Mouse (Mus musculus): ENCODE measurements around the gene Neurl1a. TPM values are rescaled to one million over a fixed set of nuclear protein-coding genes. Genes with fewer than 3 reads are reported as not detected.

Gene Neurl1a
- polyA plus RNA-seq, 1 experiment from 2014 or later: 4.6 TPM

DNA sequence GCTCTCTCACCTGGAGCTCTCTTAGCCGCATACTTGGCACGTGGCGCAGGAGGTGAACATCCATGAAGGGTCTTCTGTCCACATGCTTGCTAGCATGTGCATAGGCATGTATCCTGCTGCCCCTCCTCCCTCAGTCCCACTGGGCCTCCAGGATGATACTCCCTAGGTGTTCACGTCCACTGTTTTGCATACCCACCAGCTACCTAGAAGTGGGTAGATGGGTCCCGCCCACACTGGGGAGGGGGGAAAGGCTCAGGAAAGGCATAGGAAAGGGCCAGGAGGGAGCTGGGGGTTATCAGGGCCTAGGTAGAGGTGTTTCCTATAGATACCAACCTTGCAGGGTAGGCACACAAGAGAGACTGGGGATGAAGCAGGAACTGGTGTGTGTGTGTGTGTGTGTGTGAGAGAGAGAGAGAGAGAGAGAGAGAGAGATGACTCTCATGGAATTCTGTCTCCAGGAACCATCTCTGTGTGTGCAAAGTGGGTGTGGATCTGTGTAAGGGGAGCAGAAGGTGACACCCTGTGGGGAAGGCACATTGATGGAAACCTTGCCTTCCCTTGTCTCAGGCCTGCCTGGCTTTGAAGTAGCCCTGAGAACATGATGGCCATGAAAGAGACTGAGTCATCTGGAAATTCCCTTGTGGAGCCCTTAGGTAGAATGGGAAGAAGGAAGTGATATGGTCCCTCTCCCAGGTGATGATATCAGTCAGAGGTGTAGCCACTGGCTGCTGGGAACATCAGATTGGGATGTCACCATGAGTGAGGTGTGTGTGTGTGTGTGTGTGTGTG, 53.7 kb downstream of the Neurl1a start:
- no peak for ATAC-seq (ENCODE audit: low FRiP score)
- WGBS: 88% methylated on average over 5 of the region's 5 CpGs
- no peaks in the 10 kb centered on the region for H3K27me3 ChIP-seq
- no peaks in the 10 kb centered on the region for H3K36me3 ChIP-seq (replicated peaks)
- no peaks in the 10 kb centered on the region for H3K9me3 ChIP-seq
- H3K9ac ChIP-seq: no peak overlapping the region
- no peak overlapping the region for H3K4me2 ChIP-seq
- H3K27ac ChIP-seq: no peak overlapping the region
- peaks cover 14% of the 10 kb centered on the region for H3K4me1 ChIP-seq
- H3K4me3 ChIP-seq (replicated peaks): no peak overlapping the region

- Histone ChIP-seq H3K27ac (no peak overlapping the region), H3K4me1 (peaks cover 14% of the 10 kb centered on the region), H3K27me3 (no peaks in the 10 kb centered on the region), H3K36me3 (replicated peaks) (no peaks in the 10 kb centered on the region), H3K9me3 (no peaks in the 10 kb centered on the region), H3K9ac (no peak overlapping the region), H3K4me3 (replicated peaks) (no peak overlapping the region), H3K4me2 (no peak overlapping the region)
- 93% methylated on average over 3 of the region's 3 CpGs for WGBS
- ATAC-seq (ENCODE audit: low FRiP score): no peak
Observed at GRCm38 (mm10) chr19:47233087-47233486, 54.5 kb downstream of the Neurl1a start.

DNA sequence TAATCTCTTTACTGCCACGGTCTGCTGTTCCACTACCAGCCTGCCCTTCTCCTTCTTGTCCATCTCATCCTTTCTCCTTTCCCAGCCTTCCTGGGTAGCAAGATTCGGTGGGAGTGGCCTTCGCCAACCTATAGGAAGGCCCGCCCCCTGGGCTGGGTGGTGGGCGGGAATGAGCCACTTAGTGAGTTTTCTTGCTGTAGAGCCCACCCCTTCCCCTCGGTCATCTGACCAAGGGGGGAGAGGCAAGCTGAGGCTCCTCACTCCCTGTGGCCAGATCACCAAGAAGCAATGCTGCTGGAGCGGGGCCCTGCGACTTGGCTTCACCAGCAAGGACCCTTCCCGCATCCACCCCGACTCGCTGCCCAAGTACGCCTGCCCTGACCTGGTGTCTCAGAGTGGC, 61.5 kb downstream of the Neurl1a start:
- Histone ChIP-seq H3K4me1 (peaks cover 3% of the 10 kb centered on the region; the same call in 1 of the 2 replicates), H3K4me3 (replicated peaks) (peak overlapping the region; percentile 27), H3K27me3 (peaks cover 3% of the 10 kb centered on the region; the same call in 1 of the 2 replicates), H3K9ac (no peak overlapping the region), H3K9me3 (no peaks in the 10 kb centered on the region), H3K4me2 (peak overlapping the region; percentile 42), H3K36me3 (replicated peaks) (no peaks in the 10 kb centered on the region), H3K27ac (no peak overlapping the region)
- ATAC-seq (ENCODE audit: low FRiP score): peak; percentile 72; the same call in 1 of the 2 replicates
- WGBS: 35% methylated on average over 12 of the region's 12 CpGs

DNA sequence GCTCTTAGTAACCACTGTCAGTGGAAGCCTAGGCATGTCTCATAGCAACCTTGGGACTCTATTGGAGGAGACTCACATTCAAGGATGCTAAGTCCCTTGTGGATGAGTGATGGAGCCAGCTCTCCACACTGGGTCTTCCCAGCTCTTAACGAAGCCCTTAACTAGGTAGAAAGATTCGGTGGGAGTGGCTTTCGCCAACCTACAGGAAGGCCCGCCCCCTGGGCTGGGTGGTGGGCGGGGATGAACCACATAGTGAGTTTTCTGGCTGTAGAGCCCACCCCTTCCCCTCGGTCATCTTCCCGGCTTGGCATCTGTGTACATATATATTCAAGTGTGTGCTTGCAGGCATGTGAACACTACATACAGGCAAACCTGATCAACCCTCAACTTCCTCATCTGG, 62.3 kb downstream of the Neurl1a start:
- Histone ChIP-seq H3K27ac (no peak overlapping the region), H3K36me3 (replicated peaks) (no peaks in the 10 kb centered on the region), H3K9me3 (no peaks in the 10 kb centered on the region), H3K4me3 (replicated peaks) (no peak overlapping the region), H3K4me2 (peak overlapping the region; percentile 42; the same call in 1 of the 2 replicates), H3K27me3 (peaks cover 3% of the 10 kb centered on the region; the same call in 1 of the 2 replicates), H3K9ac (no peak overlapping the region), H3K4me1 (peaks cover 3% of the 10 kb centered on the region; the same call in 1 of the 2 replicates)
- ATAC-seq (ENCODE audit: low FRiP score): no peak
- WGBS: 72% methylated on average over 7 of the region's 7 CpGs

DNA sequence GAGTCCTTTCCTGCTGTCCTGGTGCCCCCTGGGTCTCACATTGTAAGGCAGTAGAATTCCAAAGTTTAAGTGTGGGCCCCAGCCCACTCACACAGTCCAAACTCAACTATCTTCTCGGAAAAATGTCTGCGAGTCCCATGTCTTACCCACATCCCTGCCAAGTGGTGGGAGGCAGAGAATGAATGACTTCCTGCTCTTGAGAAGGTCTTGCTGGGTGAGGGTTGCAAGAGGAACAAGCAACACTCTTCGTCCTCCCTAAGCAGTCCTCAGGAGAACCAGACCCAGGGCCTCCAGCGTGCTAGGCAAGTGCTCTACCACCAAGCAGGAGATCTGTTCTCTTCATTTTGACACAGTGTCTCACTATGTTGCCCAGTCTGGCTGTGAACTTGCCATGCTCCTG, 63.6 kb downstream of the Neurl1a start:
- Histone ChIP-seq H3K4me3 (replicated peaks) (no peak overlapping the region), H3K4me1 (peaks cover 3% of the 10 kb centered on the region; the same call in 1 of the 2 replicates), H3K9ac (no peak overlapping the region), H3K9me3 (no peaks in the 10 kb centered on the region), H3K27ac (no peak overlapping the region), H3K27me3 (peaks cover 3% of the 10 kb centered on the region; the same call in 1 of the 2 replicates), H3K4me2 (no peak overlapping the region), H3K36me3 (replicated peaks) (no peaks in the 10 kb centered on the region)
- ATAC-seq (ENCODE audit: low FRiP score): no peak
- WGBS: 90% methylated on average over 4 of the region's 4 CpGs

GRCm38 (mm10) chr19:47245512-47245911, 66.9 kb downstream of the Neurl1a start:
- WGBS: 84% methylated on average over 8 of the region's 8 CpGs
- Histone ChIP-seq H3K4me1 (no peaks in the 10 kb centered on the region), H3K4me2 (no peak overlapping the region), H3K27ac (no peak overlapping the region), H3K9ac (no peak overlapping the region), H3K9me3 (no peaks in the 10 kb centered on the region), H3K4me3 (replicated peaks) (no peak overlapping the region), H3K36me3 (replicated peaks) (no peaks in the 10 kb centered on the region), H3K27me3 (no peaks in the 10 kb centered on the region)
- no peak for ATAC-seq (ENCODE audit: low FRiP score)

- Histone ChIP-seq H3K4me1 (peaks cover 5% of the 10 kb centered on the region; the same call in 1 of the 2 replicates), H3K9me3 (no peaks in the 10 kb centered on the region), H3K9ac (no peak overlapping the region), H3K27ac (no peak overlapping the region), H3K4me3 (replicated peaks) (no peak overlapping the region), H3K27me3 (peaks cover 17% of the 10 kb centered on the region), H3K4me2 (no peak overlapping the region), H3K36me3 (replicated peaks) (no peaks in the 10 kb centered on the region)
- ATAC-seq (ENCODE audit: low FRiP score): no peak
- 84% methylated on average over 11 of the region's 11 CpGs for WGBS
Observed at GRCm38 (mm10) chr19:47247791-47248190, 69.2 kb downstream of the Neurl1a start.

DNA sequence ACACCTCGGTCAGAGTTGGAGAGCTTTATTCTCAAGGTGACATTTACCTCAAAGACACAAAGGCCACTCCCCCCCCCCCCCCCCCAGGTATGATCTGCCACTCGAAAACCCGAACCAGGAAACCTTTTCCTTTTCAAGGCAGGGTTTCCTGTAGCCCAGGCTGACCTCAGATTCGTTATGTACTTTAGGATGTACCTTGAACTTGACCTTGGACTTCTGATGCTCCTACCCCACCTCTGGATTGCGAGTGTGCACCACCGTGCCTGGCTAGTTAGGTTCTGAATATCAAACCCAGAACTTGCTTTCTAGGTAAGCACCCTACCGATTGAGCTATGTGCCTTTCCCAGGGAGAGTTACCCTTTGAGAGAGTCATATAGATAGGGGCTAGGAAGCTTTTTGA, 69.7 kb downstream of the Neurl1a start:
- no peak for ATAC-seq (ENCODE audit: low FRiP score)
- Histone ChIP-seq H3K4me1 (peaks cover 10% of the 10 kb centered on the region), H3K9me3 (no peaks in the 10 kb centered on the region), H3K27ac (no peak overlapping the region), H3K9ac (no peak overlapping the region), H3K36me3 (replicated peaks) (no peaks in the 10 kb centered on the region), H3K4me2 (no peak overlapping the region), H3K27me3 (peaks cover 22% of the 10 kb centered on the region), H3K4me3 (replicated peaks) (no peak overlapping the region)
- WGBS: 80% methylated on average over 7 of the region's 7 CpGs

- no peaks in the 10 kb centered on the region for H3K36me3 ChIP-seq (replicated peaks)
- ATAC-seq (ENCODE audit: low FRiP score): no peak
- H3K4me1 ChIP-seq: peaks cover 13% of the 10 kb centered on the region
- 76% methylated on average over 16 of the region's 16 CpGs for WGBS
- no peak overlapping the region for H3K4me3 ChIP-seq (replicated peaks)
- H3K9me3 ChIP-seq: no peaks in the 10 kb centered on the region
- no peak overlapping the region for H3K4me2 ChIP-seq
- peaks cover 29% of the 10 kb centered on the region for H3K27me3 ChIP-seq
- H3K9ac ChIP-seq: no peak overlapping the region
- H3K27ac ChIP-seq: no peak overlapping the region
Observed at GRCm38 (mm10) chr19:47248906-47249568, 70.4 kb downstream of the Neurl1a start.

DNA sequence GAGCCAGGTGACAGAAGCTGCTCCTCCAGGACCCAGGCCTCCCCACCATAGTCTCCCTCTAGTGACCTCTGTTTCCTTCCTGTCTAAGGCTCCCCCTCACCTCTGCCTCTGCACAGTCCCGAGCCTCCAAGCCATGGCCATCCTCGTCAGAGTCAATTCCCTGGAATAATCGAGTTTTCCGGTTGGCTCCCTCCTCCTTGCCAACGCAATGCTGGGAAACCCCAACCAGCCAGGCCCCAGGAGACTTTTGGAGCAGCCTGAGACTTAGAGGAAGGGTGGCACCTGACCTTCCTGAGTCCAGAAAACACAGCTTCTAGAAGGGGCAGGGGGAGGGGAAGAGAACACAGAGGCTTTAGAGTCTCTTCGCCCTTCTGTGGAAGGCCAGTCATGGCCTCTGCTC, 72.3 kb downstream of the Neurl1a start:
- Histone ChIP-seq H3K4me2 (no peak overlapping the region), H3K27me3 (peaks cover 48% of the 10 kb centered on the region), H3K9ac (no peak overlapping the region), H3K36me3 (replicated peaks) (no peaks in the 10 kb centered on the region), H3K4me1 (peaks cover 13% of the 10 kb centered on the region), H3K9me3 (no peaks in the 10 kb centered on the region), H3K4me3 (replicated peaks) (no peak overlapping the region), H3K27ac (no peak overlapping the region)
- no peak for ATAC-seq (ENCODE audit: low FRiP score)
- WGBS: 33% methylated on average over 6 of the region's 6 CpGs

DNA sequence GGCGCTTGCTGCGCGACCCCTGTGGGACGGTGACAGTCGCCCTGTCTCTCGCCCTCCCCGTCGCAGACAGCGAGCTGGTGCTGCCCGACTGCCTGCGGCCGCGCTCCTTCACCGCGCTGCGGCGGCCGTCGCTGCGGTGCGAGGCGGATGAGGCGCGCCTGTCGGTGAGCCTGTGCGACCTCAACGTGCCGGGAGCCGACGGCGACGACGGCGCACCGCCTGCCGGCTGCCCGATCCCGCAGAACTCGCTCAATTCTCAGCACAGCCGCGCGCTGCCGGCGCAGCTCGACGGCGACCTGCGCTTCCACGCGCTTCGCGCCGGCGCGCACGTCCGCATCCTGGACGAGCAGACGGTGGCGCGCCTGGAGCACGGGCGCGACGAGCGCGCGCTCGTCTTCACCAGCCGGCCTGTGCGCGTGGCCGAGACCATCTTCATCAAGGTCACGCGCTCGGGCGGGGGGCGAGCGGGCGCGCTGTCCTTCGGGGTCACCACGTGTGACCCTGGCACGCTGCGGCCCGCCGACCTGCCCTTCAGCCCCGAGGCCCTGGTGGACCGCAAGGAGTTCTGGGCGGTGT, 74.5 kb downstream of the Neurl1a start:
- ATAC-seq (ENCODE audit: low FRiP score): peak; percentile 53; the same call in 1 of the 2 replicates
- WGBS: 7% methylated on average over 85 of the region's 90 CpGs
- no peak overlapping the region for H3K9ac ChIP-seq
- no peaks in the 10 kb centered on the region for H3K36me3 ChIP-seq (replicated peaks)
- no peak overlapping the region for H3K27ac ChIP-seq
- H3K27me3 ChIP-seq: peaks cover 53% of the 10 kb centered on the region
- no peaks in the 10 kb centered on the region for H3K9me3 ChIP-seq
- H3K4me1 ChIP-seq: peaks cover 13% of the 10 kb centered on the region
- peak overlapping the region; percentile 40 for H3K4me3 ChIP-seq (replicated peaks)
- peak overlapping the region; percentile 58 for H3K4me2 ChIP-seq

DNA sequence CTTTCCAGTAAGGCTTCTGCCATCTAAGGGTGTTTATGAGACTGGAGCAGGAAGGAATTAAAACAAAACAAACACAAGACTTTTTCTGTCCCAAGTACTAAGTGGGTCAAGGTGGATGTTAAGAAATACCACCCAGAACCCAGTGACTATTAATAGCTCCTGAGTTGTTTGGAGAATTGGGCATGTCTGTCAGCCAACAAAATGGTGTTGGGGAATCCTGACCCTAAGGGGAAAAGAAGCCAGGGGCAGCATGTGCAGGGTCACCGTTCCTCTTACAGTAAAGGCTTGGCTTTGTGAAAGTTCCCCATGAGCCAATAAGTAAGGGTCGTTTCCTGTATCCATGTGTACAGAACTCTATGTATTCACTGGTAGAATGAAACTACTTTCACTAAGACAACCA, 76.4 kb downstream of the Neurl1a start:
- no peak for ATAC-seq (ENCODE audit: low FRiP score)
- Histone ChIP-seq H3K4me1 (peaks cover 14% of the 10 kb centered on the region), H3K27ac (no peak overlapping the region), H3K4me2 (no peak overlapping the region), H3K4me3 (replicated peaks) (no peak overlapping the region), H3K9me3 (no peaks in the 10 kb centered on the region), H3K27me3 (peaks cover 53% of the 10 kb centered on the region), H3K9ac (no peak overlapping the region), H3K36me3 (replicated peaks) (no peaks in the 10 kb centered on the region)
- WGBS: 70% methylated on average over 2 of the region's 2 CpGs
